Mouse (Mus musculus) midbrain, embryonic 10.5 days (tissue): Measurements from ENCODE around the gene Ssx9. TPM values are rescaled to one million over a fixed set of nuclear protein-coding genes. Genes with fewer than 3 reads are reported as not detected.
"Not testable (repeated sequence)": the region's sequence is repeated elsewhere in the genome, so short reads cannot be mapped to it uniquely, and the experiment has no call there.

Source experiments
- DNase-seq: peaks from one replicate; pipeline ENCODE4 v3.0.0-alpha.2; 2017; ENCODE audit warnings: low spot score
- H3K27ac ChIP-seq: fragments of 300-500 bp; sonication (generic); replicated peaks from 2 replicates; pipeline ENCODE4 v1.5.1; 2016; ENCODE audit warnings: mild to moderate bottlenecking
- H3K27me3 ChIP-seq: fragments of 300-500 bp; sonication (generic); 2 replicates; pipeline ENCODE4 v1.6.1; 2016; ENCODE audit warnings: low read depth, mild to moderate bottlenecking; ENCODE audit not compliant: poor library complexity, severe bottlenecking
- H3K36me3 ChIP-seq: fragments of 300-500 bp; sonication (generic); 2 replicates; pipeline ENCODE4 v1.6.1; 2016; ENCODE audit warnings: mild to moderate bottlenecking, moderate library complexity
- H3K4me1 ChIP-seq: fragments of 300-500 bp; sonication (generic); 2 replicates; pipeline ENCODE4 v1.6.1; 2016
- H3K4me3 ChIP-seq: fragments of 300-500 bp; sonication (generic); 2 replicates; pipeline ENCODE4 v1.5.1; 2016; ENCODE audit warnings: mild to moderate bottlenecking, moderate library complexity
- H3K9me3 ChIP-seq: fragments of 300-500 bp; sonication (generic); replicated peaks from 2 replicates; pipeline ENCODE4 v1.6.1; 2016; ENCODE audit warnings: mild to moderate bottlenecking
- WGBS: fragments of 180-500 bp; shearing (Covaris S2); methylation state at CpG from one replicate; pipeline ENCODE4 v1.1.7; 2016; 5-methylcytosine and 5-hydroxymethylcytosine counted together
- polyA plus RNA-seq: library from polyadenylated mRNA; unstranded; fragments of >200 nt; fragmentation: Nextera tagmentation; extraction: Ambion mirVana; gene quantifications from 2 replicates; pipeline ENCODE4 v1.2.1, GENCODE M21; 2016

The Ssx9 gene
- not detected in 2 replicates for polyA plus RNA-seq

GRCm38 (mm10) chrX:8748132-8748531, at the start of gene Ssx9:
Ssx9 (plus strand) TSS chrX:8748432.
- H3K27ac ChIP-seq, H3K4me3 ChIP-seq, DNase-seq, H3K4me1 ChIP-seq, H3K36me3 ChIP-seq, H3K27me3 ChIP-seq: not testable (repeated sequence)
- WGBS = 73% methylated on average over 2 of the region's 2 CpGs
- H3K9me3 ChIP-seq = peaks cover 26% of the 10 kb centered on the region

GRCm38 (mm10) chrX:8732907-8733306, 15.3 kb upstream of the Ssx9 start:
- H3K4me3 ChIP-seq = no peak overlapping the region
- H3K9me3 ChIP-seq = peaks cover 26% of the 10 kb centered on the region
- H3K27ac ChIP-seq = no peak overlapping the region
- no peaks in the 10 kb centered on the region for H3K36me3 ChIP-seq
- H3K4me1 ChIP-seq = no peaks in the 10 kb centered on the region
- no peak for DNase-seq
- H3K27me3 ChIP-seq = no peaks in the 10 kb centered on the region
- 53% methylated on average over 5 of the region's 5 CpGs for WGBS

GRCm38 (mm10) chrX:8803391-8803790, 55.2 kb downstream of the Ssx9 start, which contains the start of gene Ssxb5:
Ssxb5 (plus strand) TSS chrX:8803691.
- not testable (repeated sequence) for H3K4me3 ChIP-seq, DNase-seq, H3K36me3 ChIP-seq, H3K4me1 ChIP-seq, H3K27me3 ChIP-seq, H3K27ac ChIP-seq
- 86% methylated on average over 4 of the region's 4 CpGs for WGBS
- H3K9me3 ChIP-seq = peaks cover 25% of the 10 kb centered on the region

Other genes with a start within 250 kb of the Ssx9 start
- gene Gm14459, start 223.5 kb upstream of the Ssx9 start, polyA plus RNA-seq = not detected in 2 replicates
- not detected in 2 replicates for gene Ssxb6, start 200.2 kb upstream of the Ssx9 start, polyA plus RNA-seq
- not detected in 2 replicates for gene Ssxb3, start 156.6 kb upstream of the Ssx9 start, polyA plus RNA-seq
- gene Ssxb8, start 57.6 kb upstream of the Ssx9 start, polyA plus RNA-seq = not detected in 2 replicates
- not detected in 2 replicates for gene Ssxb5, start 55.3 kb downstream of the Ssx9 start, polyA plus RNA-seq
- gene Gm6592, start 95.6 kb downstream of the Ssx9 start, polyA plus RNA-seq = not detected in 2 replicates
- gene Gm5751, start 125.8 kb downstream of the Ssx9 start, polyA plus RNA-seq = not detected in 2 replicates
- 3.4 and 3.9 TPM in 2 replicates for gene B630019K06Rik, start 143.9 kb downstream of the Ssx9 start, polyA plus RNA-seq
- gene Fthl17b, start 214.5 kb downstream of the Ssx9 start, polyA plus RNA-seq = not detected in 2 replicates
- not detected in 2 replicates for gene Fthl17c, start 228.1 kb downstream of the Ssx9 start, polyA plus RNA-seq
- gene Fthl17d, start 238.3 kb downstream of the Ssx9 start, polyA plus RNA-seq = not detected in 2 replicates